ENCODE assay signal across 14 mouse cellular contexts in genomic region chr9:56630945-56631344, GRCm38 (mm10).
"Had no signal": no experiment of that assay in that cellular context is flagged by ENCODE, and none has a peak within 500 bp of the region (broad histone marks: within the 10 kb centered on the region; RNA-seq: fewer than 3 reads in every experiment).

No protein-coding gene starts in this region.

- DNase-seq: kidney, adult 2 months; kidney, postnatal 25 days; liver, embryonic 13.5 days; lung, adult 2 months; lung, postnatal 36 days; thymus, adult 18-20 months; thymus, postnatal 4 days had no signal

- ATAC-seq: intestine, postnatal 0 days; lung, postnatal 0 days; midbrain, embryonic 13.5 days had no signal

- H3K27ac ChIP-seq: kidney, postnatal 0 days; liver, embryonic 13.5 days; midbrain, embryonic 10.5 days; midbrain, embryonic 13.5 days had no signal

- H3K4me2 ChIP-seq: liver, embryonic 13.5 days; midbrain, embryonic 13.5 days; neural tube, embryonic 13.5 days had no signal

- H3K9ac ChIP-seq: liver, embryonic 13.5 days; midbrain, embryonic 13.5 days had no signal

- H3K9me3 ChIP-seq: liver, embryonic 13.5 days; megakaryocyte, embryonic 14.5 days; midbrain, embryonic 10.5 days; midbrain, embryonic 13.5 days; neural tube, embryonic 13.5 days had no signal

- H3K36me3 ChIP-seq: liver, embryonic 13.5 days; midbrain, embryonic 10.5 days; midbrain, embryonic 13.5 days; neural tube, embryonic 13.5 days had no signal

- H3K4me3 ChIP-seq: liver, embryonic 13.5 days; megakaryocyte, embryonic 14.5 days; midbrain, embryonic 10.5 days; midbrain, embryonic 13.5 days; neural tube, embryonic 13.5 days had no signal
